Mouse (Mus musculus): ENCODE results near the gene Tars2. TPM values are rescaled to one million over a fixed set of nuclear protein-coding genes. Genes with fewer than 3 reads are reported as not detected.
"Not testable (repeated sequence)": the region's sequence is repeated elsewhere in the genome, so short reads cannot be mapped to it uniquely, and the experiment has no call there.

The Tars2 gene
- 47.4 and 47.5 TPM in 2 replicates for polyA plus RNA-seq (2014; fragmentation: Nextera tagmentation; extraction: Ambion mirVana)

GRCm38 (mm10) chr3:95760106-95760505, at the start of gene Tars2:
Gene Tars2, minus strand, starts transcription at chr3:95760206.
- Histone ChIP-seq H3K9ac (replicated peaks; ENCODE audit: low read depth, low read length) (no peak within 1 kb of the TSS), H3K4me2 (ENCODE audit: low read depth, low read length) (no peak within 1 kb of the TSS), H3K27me3 (ENCODE audit: control insufficient read depth, insufficient read depth, low read length) (no peaks in the 10 kb centered on the region), H3K27ac (ENCODE audit: low read depth, low read length) (no peak within 1 kb of the TSS), H3K4me3 (ENCODE audit: low read depth, low read length) (no peak within 1 kb of the TSS), H3K4me1 (ENCODE audit: control insufficient read depth, insufficient read depth, low read length) (no peaks in the 10 kb centered on the region), H3K36me3 (ENCODE audit: control insufficient read depth, insufficient read depth, low read length) (peaks cover 7% of the 10 kb centered on the region; the same call in 1 of the 2 replicates), H3K9me3 (ENCODE audit: control insufficient read depth, low read length) (no peaks in the 10 kb centered on the region)
- no peak for ATAC-seq (ENCODE audit: low read depth)
- 88% methylated on average over 6 of the region's 6 CpGs for WGBS

DNA sequence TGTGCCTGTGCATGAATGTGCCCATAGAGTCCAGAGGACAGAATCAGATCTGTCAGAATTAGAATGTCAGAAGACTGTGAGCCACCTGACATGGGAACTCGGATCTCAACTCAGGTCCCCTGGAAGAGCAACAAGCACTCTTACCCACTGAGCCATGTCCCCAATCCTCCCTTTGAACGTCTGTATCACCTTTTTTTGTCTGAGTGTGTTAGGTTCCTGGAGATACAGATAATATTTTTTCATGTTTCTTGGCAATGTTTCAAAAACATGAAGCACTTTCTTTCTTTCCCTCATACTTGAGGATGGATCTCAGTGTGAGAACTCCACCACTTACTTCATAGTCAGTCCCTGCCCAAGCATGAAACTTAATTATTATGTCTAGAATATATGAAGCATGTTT, 48.4 kb upstream of the Tars2 start:
- 73% methylated on average over 2 of the region's 2 CpGs for WGBS
- H3K27me3 ChIP-seq (ENCODE audit: control insufficient read depth, insufficient read depth, low read length), result no peaks in the 10 kb centered on the region
- H3K27ac ChIP-seq (ENCODE audit: low read depth, low read length), result no peak overlapping the region
- no peaks in the 10 kb centered on the region for H3K36me3 ChIP-seq (ENCODE audit: control insufficient read depth, insufficient read depth, low read length)
- no peak for ATAC-seq (ENCODE audit: low read depth)
- no peaks in the 10 kb centered on the region for H3K9me3 ChIP-seq (ENCODE audit: control insufficient read depth, low read length)
- no peak overlapping the region for H3K4me3 ChIP-seq (ENCODE audit: low read depth, low read length)
- no peak overlapping the region for H3K9ac ChIP-seq (replicated peaks; ENCODE audit: low read depth, low read length)
- H3K4me2 ChIP-seq (ENCODE audit: low read depth, low read length), result no peak overlapping the region
- H3K4me1 ChIP-seq (ENCODE audit: control insufficient read depth, insufficient read depth, low read length), result no peaks in the 10 kb centered on the region

GRCm38 (mm10) chr3:95807630-95808029, 47.6 kb upstream of the Tars2 start:
- H3K27me3 ChIP-seq (ENCODE audit: control insufficient read depth, insufficient read depth, low read length); H3K4me3 ChIP-seq (ENCODE audit: low read depth, low read length); H3K4me1 ChIP-seq (ENCODE audit: control insufficient read depth, insufficient read depth, low read length); H3K36me3 ChIP-seq (ENCODE audit: control insufficient read depth, insufficient read depth, low read length); H3K4me2 ChIP-seq (ENCODE audit: low read depth, low read length); ATAC-seq (ENCODE audit: low read depth); H3K9ac ChIP-seq (replicated peaks; ENCODE audit: low read depth, low read length); H3K9me3 ChIP-seq (ENCODE audit: control insufficient read depth, low read length); H3K27ac ChIP-seq (ENCODE audit: low read depth, low read length): not testable (repeated sequence)
- 95% methylated on average over 3 of the region's 6 CpGs for WGBS

DNA sequence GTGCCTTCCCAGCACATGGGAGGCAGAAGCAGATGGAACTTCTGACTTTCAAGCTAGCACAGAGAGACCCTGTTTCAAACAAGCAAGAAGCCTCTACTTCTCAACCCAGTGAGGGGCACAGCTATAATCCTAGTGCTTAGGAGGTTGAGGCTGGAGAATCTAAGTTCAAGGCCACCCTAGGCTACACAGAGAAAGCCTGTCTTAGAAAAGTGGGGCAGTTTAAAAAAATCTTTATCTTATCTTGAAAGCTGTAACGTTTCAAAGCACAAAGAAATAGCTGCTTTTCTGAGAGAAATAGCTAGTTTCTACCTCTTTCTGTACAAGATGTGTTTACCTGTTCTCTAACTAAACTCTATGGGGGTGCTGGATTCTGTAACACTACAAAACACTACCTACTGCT, 46.7 kb upstream of the Tars2 start:
- Histone ChIP-seq H3K27ac (ENCODE audit: low read depth, low read length) (no peak overlapping the region), H3K4me2 (ENCODE audit: low read depth, low read length) (no peak overlapping the region), H3K4me3 (ENCODE audit: low read depth, low read length) (no peak overlapping the region), H3K4me1 (ENCODE audit: control insufficient read depth, insufficient read depth, low read length) (no peaks in the 10 kb centered on the region), H3K9ac (replicated peaks; ENCODE audit: low read depth, low read length) (no peak overlapping the region), H3K36me3 (ENCODE audit: control insufficient read depth, insufficient read depth, low read length) (no peaks in the 10 kb centered on the region), H3K9me3 (ENCODE audit: control insufficient read depth, low read length) (no peaks in the 10 kb centered on the region), H3K27me3 (ENCODE audit: control insufficient read depth, insufficient read depth, low read length) (no peaks in the 10 kb centered on the region)
- 88% methylated on average over 1 of the region's 1 CpGs for WGBS
- ATAC-seq (ENCODE audit: low read depth), result no peak

DNA sequence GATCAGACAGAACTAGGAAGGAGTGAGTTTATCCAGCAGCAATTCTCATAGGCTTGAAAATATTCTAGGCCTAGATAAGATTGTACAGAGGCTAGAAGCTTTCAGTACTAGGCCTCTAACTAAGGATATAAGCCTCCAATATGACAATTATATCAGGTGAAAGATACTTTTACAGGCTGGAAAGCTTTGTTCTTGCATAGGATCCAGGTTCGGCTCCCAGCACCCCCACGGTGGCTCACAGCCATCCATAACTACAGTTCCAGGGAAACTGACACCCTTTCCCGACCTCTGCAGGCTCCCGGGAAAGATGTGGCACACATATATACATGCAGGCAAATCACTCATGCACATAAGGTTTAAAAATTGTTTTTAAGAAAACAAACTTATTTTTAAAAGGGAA, 43.8 kb upstream of the Tars2 start:
- no peak overlapping the region for H3K9ac ChIP-seq (replicated peaks; ENCODE audit: low read depth, low read length)
- H3K27me3 ChIP-seq (ENCODE audit: control insufficient read depth, insufficient read depth, low read length), result no peaks in the 10 kb centered on the region
- no peak overlapping the region for H3K4me2 ChIP-seq (ENCODE audit: low read depth, low read length)
- no peak for ATAC-seq (ENCODE audit: low read depth)
- WGBS, result 97% methylated on average over 4 of the region's 4 CpGs
- H3K27ac ChIP-seq (ENCODE audit: low read depth, low read length), result no peak overlapping the region
- H3K4me1 ChIP-seq (ENCODE audit: control insufficient read depth, insufficient read depth, low read length), result no peaks in the 10 kb centered on the region
- H3K36me3 ChIP-seq (ENCODE audit: control insufficient read depth, insufficient read depth, low read length), result no peaks in the 10 kb centered on the region
- no peaks in the 10 kb centered on the region for H3K9me3 ChIP-seq (ENCODE audit: control insufficient read depth, low read length)
- H3K4me3 ChIP-seq (ENCODE audit: low read depth, low read length), result no peak overlapping the region

- H3K27ac ChIP-seq (ENCODE audit: low read depth, low read length), result no peak overlapping the region
- no peaks in the 10 kb centered on the region for H3K27me3 ChIP-seq (ENCODE audit: control insufficient read depth, insufficient read depth, low read length)
- no peaks in the 10 kb centered on the region for H3K4me1 ChIP-seq (ENCODE audit: control insufficient read depth, insufficient read depth, low read length)
- no peaks in the 10 kb centered on the region for H3K36me3 ChIP-seq (ENCODE audit: control insufficient read depth, insufficient read depth, low read length)
- 97% methylated on average over 4 of the region's 4 CpGs for WGBS
- H3K4me2 ChIP-seq (ENCODE audit: low read depth, low read length), result no peak overlapping the region
- no peak overlapping the region for H3K9ac ChIP-seq (replicated peaks; ENCODE audit: low read depth, low read length)
- no peak overlapping the region for H3K4me3 ChIP-seq (ENCODE audit: low read depth, low read length)
- ATAC-seq (ENCODE audit: low read depth), result no peak
- no peaks in the 10 kb centered on the region for H3K9me3 ChIP-seq (ENCODE audit: control insufficient read depth, low read length)
These were observed 38.8 kb upstream of the Tars2 start for GRCm38 (mm10) chr3:95798756-95799155.

DNA sequence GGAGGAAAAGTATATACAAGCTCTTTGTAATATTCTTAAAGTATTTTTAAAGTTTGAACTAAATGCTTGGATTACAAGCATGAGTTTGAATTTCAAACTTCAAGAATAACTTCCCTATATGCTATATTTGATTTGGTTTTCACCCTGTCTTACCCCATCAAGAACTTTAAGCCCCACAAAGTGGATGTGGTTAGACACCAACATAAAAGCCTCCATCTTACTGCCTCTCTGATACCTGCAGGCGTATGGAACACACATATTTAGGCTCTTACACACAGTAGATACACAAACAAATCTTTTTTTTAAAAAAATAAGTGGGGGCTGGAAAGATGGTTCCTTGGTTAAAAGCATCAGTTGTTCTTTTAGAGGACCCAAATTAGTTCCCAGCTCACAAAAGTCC, 34.3 kb upstream of the Tars2 start:
- Histone ChIP-seq H3K4me1 (ENCODE audit: control insufficient read depth, insufficient read depth, low read length) (no peaks in the 10 kb centered on the region), H3K27me3 (ENCODE audit: control insufficient read depth, insufficient read depth, low read length) (no peaks in the 10 kb centered on the region), H3K4me3 (ENCODE audit: low read depth, low read length) (no peak overlapping the region), H3K9ac (replicated peaks; ENCODE audit: low read depth, low read length) (no peak overlapping the region), H3K27ac (ENCODE audit: low read depth, low read length) (no peak overlapping the region), H3K9me3 (ENCODE audit: control insufficient read depth, low read length) (no peaks in the 10 kb centered on the region), H3K4me2 (ENCODE audit: low read depth, low read length) (no peak overlapping the region), H3K36me3 (ENCODE audit: control insufficient read depth, insufficient read depth, low read length) (no peaks in the 10 kb centered on the region)
- no peak for ATAC-seq (ENCODE audit: low read depth)
- WGBS, result 91% methylated on average over 1 of the region's 1 CpGs

DNA sequence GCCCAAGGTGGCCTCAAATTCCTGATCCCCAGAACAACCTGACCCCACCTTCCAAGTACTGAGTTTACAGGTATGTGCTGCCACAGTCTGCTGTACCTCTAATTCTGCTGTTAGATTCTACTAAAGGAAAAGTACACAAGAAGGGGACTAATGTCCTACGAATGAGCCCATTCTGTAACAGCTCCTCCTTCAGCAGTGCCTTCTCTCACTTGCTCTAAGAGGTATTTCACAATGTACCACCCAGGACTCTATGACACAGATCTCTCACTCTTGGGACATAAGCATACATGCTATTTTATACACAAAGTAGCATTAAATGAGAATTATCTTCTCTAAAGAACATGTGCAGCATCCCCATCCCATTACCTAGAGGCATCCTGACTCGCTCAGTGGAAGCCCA, 33.7 kb upstream of the Tars2 start:
- H3K36me3 ChIP-seq (ENCODE audit: control insufficient read depth, insufficient read depth, low read length), result no peaks in the 10 kb centered on the region
- no peak overlapping the region for H3K9ac ChIP-seq (replicated peaks; ENCODE audit: low read depth, low read length)
- no peaks in the 10 kb centered on the region for H3K4me1 ChIP-seq (ENCODE audit: control insufficient read depth, insufficient read depth, low read length)
- H3K9me3 ChIP-seq (ENCODE audit: control insufficient read depth, low read length), result no peaks in the 10 kb centered on the region
- no peak overlapping the region for H3K4me2 ChIP-seq (ENCODE audit: low read depth, low read length)
- no peak for ATAC-seq (ENCODE audit: low read depth)
- no peak overlapping the region for H3K27ac ChIP-seq (ENCODE audit: low read depth, low read length)
- 87% methylated on average over 2 of the region's 2 CpGs for WGBS
- H3K4me3 ChIP-seq (ENCODE audit: low read depth, low read length), result no peak overlapping the region
- H3K27me3 ChIP-seq (ENCODE audit: control insufficient read depth, insufficient read depth, low read length), result no peaks in the 10 kb centered on the region

DNA sequence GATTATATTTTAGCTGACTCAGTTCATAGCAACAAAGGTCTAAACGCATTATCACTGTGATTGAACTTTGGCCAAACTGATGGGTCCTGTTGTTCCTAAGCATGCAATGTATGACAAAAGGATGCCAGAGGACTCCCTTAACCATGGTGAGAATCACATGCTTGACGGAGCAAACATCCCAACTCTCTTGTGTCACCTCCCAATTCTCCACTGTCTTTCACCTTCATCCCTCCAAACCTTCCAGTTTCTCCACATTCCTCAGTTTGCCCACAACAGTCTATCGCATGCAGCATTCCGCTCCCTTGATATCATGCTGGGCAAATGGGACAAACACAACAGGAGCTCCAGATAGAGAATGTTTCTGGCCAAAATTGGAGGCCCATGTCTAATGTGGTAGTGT, 25.5 kb upstream of the Tars2 start:
- H3K36me3 ChIP-seq (ENCODE audit: control insufficient read depth, insufficient read depth, low read length), result peaks cover 48% of the 10 kb centered on the region; the same call in 1 of the 2 replicates
- no peak overlapping the region for H3K9ac ChIP-seq (replicated peaks; ENCODE audit: low read depth, low read length)
- no peaks in the 10 kb centered on the region for H3K27me3 ChIP-seq (ENCODE audit: control insufficient read depth, insufficient read depth, low read length)
- no peaks in the 10 kb centered on the region for H3K4me1 ChIP-seq (ENCODE audit: control insufficient read depth, insufficient read depth, low read length)
- H3K27ac ChIP-seq (ENCODE audit: low read depth, low read length), result no peak overlapping the region
- H3K9me3 ChIP-seq (ENCODE audit: control insufficient read depth, low read length), result no peaks in the 10 kb centered on the region
- H3K4me2 ChIP-seq (ENCODE audit: low read depth, low read length), result no peak overlapping the region
- 93% methylated on average over 4 of the region's 4 CpGs for WGBS
- no peak for ATAC-seq (ENCODE audit: low read depth)
- no peak overlapping the region for H3K4me3 ChIP-seq (ENCODE audit: low read depth, low read length)

DNA sequence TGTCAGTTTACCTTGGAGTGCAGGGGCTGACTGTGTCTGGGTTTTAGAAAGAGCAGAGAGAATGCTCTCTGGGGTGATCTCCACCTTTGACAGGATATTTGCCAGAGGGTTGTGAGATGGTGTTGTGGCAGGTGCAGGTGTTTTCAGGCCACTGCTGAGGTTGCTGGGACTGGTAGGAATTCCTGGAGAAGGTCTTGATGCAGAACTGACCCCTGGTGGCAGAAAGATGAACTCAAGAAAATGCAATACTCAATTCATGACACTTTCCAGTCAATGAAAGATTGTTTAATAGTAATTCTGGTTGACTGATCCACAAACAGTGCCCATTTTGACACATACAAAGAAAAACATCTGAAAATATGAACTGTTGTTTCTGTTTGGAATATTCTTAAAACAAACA, 12.0 kb upstream of the Tars2 start:
- Histone ChIP-seq H3K4me1 (ENCODE audit: control insufficient read depth, insufficient read depth, low read length) (no peaks in the 10 kb centered on the region), H3K36me3 (ENCODE audit: control insufficient read depth, insufficient read depth, low read length) (peaks cover 33% of the 10 kb centered on the region), H3K27me3 (ENCODE audit: control insufficient read depth, insufficient read depth, low read length) (no peaks in the 10 kb centered on the region)

More for the DNA sequence above, 12.0 kb upstream of the Tars2 start:
- H3K9ac ChIP-seq (replicated peaks; ENCODE audit: low read depth, low read length), result no peak overlapping the region
- no peaks in the 10 kb centered on the region for H3K9me3 ChIP-seq (ENCODE audit: control insufficient read depth, low read length)
- no peak overlapping the region for H3K4me2 ChIP-seq (ENCODE audit: low read depth, low read length)
- ATAC-seq (ENCODE audit: low read depth), result no peak
- H3K27ac ChIP-seq (ENCODE audit: low read depth, low read length), result no peak overlapping the region
- no peak overlapping the region for H3K4me3 ChIP-seq (ENCODE audit: low read depth, low read length)

Measured in neural tube, embryonic 14.5 days (tissue).